Mouse (Mus musculus): ENCODE measurements around the gene Prl2c5.
"Not testable (repeated sequence)": the region's sequence is repeated elsewhere in the genome, so short reads cannot be mapped to it uniquely, and the experiment has no call there.

Prl2c5 gene

GRCm38 (mm10) chr13:13182415-13182814 lies at the start of gene Prl2c5:
Gene Prl2c5 (plus strand): TSS chr13:13182715.
- not testable (repeated sequence) for DNase-seq

GRCm38 (mm10) chr13:13162777-13163485 lies 19.6 kb upstream of the Prl2c5 start:
- not testable (repeated sequence) for DNase-seq

- DNase-seq: not testable (repeated sequence)
Observed at GRCm38 (mm10) chr13:13168631-13169030, 13.9 kb upstream of the Prl2c5 start.

- DNase-seq: not testable (repeated sequence)
Observed at GRCm38 (mm10) chr13:13173616-13174136, 8.8 kb upstream of the Prl2c5 start.

GRCm38 (mm10) chr13:13175736-13176135 lies 6.8 kb upstream of the Prl2c5 start:
- not testable (repeated sequence) for DNase-seq

GRCm38 (mm10) chr13:13211168-13211567 lies 28.7 kb downstream of the Prl2c5 start:
- not testable (repeated sequence) for DNase-seq

- DNase-seq: not testable (repeated sequence)
Observed at GRCm38 (mm10) chr13:13216363-13216762, 33.8 kb downstream of the Prl2c5 start.

- DNase-seq: not testable (repeated sequence)
Observed at GRCm38 (mm10) chr13:13220231-13220630, 37.7 kb downstream of the Prl2c5 start.

GRCm38 (mm10) chr13:13237456-13237855 lies 54.9 kb downstream of the Prl2c5 start:
- DNase-seq: peak; percentile 25 to 42

Data from cerebellum, postnatal 36 days (tissue).